Mouse (Mus musculus): ENCODE measurements around the gene Psenen.

DNA sequence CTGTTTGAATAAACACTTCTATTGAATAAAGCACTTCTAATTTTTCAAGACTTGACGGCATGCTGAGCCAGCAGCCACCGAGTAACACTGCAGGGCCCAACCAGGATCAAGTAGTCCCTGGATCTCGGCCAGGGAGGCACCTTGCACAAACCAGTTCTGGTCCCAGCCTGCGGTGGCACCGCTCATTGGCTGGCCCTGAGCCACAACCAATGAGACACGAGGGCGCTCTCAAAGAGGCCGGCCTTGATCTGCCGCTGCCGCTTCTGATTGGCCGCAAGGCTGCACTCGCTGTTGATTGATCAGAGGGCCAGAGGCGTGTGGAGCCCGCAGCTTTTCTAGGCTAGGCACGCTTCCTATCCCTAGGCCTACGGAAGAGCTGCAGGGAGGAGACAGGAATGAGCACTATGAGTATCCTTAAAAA is 36.5 kb upstream of the Psenen start:
- TF ChIP-seq POLR2A (IDR thresholded peaks at IDR 0.05; ENCODE audit: low read depth, low read length) (no peak), CTCF (conservative IDR thresholded peaks at IDR 0.05; ENCODE audit: insufficient read depth, insufficient read length, low read depth, low read length) (no peak)

Data from kidney, adult 2 months (tissue).